Mouse (Mus musculus) lung, postnatal 36 days (tissue): ENCODE data around the gene Lrrc51.
A peak's percentile ranks its signal among the peaks of the same experiment; 100 is the strongest.
"Not testable (repeated sequence)": the region's sequence is repeated elsewhere in the genome, so short reads cannot be mapped to it uniquely, and the experiment has no call there.

ENCODE experiments used
- DNase-seq: peaks from one replicate; pipeline ENCODE4 v3.0.0; 2022; ENCODE audit warnings: mixed read lengths

Lrrc51 gene

DNA sequence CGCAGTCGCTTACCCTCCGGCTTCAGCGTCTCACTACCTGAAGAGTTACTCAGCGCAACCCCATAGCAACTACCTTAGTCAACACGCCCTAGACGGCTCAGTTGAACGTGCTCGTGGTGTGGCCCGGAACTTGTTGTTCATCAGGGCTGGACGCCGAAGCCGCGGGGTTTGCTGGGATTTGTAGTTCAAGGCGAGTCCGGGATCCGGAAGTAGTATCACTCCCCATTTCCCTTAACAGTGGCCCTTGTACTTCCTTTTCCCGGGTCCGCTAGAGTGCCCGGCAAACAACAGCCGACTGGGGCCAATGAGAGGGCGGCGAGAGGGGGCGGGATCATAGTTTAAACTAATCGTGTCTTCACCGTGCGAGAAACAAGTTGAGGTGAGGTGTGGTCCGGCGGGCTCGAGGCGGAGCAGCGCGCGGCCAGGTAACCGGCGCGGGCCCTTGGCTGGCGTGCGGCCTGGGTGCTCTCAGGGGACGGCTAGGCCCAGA is at the start of gene Lrrc51, which contains the start of gene Numa1:
Gene Lrrc51 (minus strand): TSS at position 145 of the 490 bp plus-strand sequence.
Gene Numa1 (plus strand): TSS at position 361 of the 490 bp plus-strand sequence.
- peak; percentile 99 for DNase-seq

DNA sequence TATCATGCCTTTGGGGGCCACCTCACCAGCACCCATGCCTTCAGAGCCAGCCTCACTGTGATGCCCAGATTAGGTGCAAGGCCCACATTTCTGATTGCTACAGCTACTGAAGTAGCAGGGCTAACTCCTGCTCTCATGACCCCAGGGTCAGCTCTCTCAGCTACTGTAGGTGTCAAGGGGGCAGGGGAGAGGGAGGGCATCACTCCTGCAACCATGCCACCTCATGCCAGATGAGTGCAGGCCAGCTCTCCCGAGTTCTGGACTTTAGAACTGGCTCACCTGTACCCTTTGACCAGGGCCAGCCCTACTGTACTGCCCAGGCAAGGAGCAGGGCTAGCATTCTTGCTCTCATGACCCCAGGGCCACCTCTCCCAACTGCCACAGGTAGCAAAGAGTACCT is 49.0 kb upstream of the Lrrc51 start:
- DNase-seq: no peak

DNA sequence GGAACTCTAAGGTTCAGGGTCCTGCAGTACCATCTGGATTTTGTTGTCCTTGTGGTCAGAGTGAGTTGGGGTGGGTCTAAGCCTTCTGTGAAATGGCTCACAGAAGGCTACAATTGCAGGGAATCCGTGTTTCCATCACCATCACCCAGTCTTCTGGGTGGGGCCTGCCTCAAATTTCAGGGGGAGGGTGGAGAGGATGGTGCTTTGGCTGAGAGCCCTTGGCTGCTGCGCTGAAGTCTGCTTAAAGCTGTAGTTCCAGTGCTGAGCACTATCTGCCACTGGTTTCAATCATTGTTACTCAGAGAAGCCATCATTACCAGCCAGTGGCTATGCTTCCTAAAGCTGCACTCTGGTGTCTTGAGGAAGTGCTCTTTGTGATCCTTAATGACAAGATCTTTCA is 40.8 kb upstream of the Lrrc51 start:
- peak; percentile 65 for DNase-seq

DNA sequence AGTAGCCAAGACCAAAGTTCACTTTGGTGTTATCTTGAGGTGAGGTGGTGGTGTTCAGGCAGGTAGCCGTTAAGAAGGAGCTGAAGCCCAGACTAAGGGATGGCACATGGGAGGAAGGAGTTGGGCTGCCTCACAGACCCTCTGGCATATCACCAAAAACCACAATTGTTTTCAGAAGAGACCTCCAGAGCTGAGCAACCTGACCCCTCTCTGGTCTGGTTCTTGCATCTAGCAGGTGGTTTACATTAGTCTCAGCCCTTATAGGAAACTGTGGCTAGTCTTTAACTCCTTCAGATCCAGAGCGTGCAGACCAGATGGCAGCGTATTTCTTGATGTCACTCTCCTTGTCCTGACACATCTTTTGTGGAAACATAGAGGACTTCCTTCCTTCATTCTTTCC is 40.0 kb upstream of the Lrrc51 start:
- DNase-seq: no peak

DNA sequence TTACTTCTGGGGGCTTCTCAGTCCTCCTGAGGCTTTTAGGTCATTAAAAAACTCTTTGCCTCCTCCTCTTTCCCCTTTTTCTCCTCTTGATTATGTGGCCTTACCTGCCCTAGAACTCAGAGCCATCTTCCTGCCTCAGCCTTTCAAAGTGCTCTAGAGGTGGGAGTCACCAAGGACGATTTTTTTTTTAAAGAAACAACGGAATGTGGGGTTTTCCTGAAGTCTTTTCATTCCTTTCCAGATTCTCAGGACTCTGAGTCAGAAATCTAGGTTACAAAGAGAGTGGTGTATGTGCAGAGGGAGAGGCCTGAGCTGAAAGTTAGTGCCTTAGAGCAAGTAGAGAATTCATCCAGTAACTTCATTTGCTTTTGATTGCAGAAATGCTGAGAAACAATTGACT is 38.0 kb upstream of the Lrrc51 start:
- DNase-seq: no peak

DNA sequence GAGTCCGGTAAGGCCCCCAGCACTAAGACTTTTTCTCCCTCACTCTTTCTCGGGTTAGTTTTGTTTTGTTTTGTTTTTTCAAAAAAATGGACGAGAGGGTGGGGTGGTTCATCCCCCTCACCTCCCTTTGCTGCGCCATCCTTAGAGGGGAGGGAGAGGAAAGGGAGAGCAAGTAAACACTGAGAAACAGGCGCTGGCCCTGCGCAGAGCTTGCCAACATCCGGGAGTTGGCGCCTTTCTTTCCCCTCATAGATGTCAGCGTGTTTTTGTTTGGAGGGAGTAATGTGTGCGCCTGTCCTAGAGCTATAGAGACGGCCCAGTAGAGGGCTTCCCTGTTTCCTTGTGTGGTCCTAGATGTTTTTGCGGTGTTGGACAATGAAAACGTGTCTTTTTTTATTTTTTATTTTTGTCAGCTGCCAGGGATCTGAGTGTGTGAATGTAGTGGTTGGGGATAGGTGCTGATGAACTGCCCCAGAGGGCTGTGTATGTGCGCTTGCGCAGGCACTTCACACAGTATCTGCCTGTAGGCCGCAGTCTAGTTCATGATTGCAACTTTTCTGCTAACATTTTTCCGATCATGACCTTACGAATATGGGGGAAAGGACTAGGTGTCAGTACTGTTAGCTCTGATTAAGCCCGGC is 37.2 kb upstream of the Lrrc51 start:
- peak; percentile 90 for DNase-seq

DNA sequence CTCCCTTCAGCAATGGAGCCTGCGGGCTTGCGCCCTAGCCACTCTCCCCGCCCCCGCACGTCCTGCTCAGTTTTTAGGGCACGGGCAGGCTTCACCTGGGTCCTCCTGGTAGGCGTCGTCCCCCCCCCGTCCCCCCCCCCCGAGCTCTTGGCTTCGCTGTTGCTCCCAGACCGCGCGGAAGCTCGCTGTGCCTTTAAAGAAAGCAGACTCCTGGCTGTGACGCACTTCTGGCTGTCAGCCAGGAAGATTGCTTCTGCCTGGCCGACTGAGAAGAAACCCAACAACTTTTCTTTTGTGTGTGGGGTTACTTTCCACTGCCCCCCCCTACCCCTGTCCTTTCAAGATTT is 36.7 kb upstream of the Lrrc51 start:
- peak; percentile 98 for DNase-seq

DNA sequence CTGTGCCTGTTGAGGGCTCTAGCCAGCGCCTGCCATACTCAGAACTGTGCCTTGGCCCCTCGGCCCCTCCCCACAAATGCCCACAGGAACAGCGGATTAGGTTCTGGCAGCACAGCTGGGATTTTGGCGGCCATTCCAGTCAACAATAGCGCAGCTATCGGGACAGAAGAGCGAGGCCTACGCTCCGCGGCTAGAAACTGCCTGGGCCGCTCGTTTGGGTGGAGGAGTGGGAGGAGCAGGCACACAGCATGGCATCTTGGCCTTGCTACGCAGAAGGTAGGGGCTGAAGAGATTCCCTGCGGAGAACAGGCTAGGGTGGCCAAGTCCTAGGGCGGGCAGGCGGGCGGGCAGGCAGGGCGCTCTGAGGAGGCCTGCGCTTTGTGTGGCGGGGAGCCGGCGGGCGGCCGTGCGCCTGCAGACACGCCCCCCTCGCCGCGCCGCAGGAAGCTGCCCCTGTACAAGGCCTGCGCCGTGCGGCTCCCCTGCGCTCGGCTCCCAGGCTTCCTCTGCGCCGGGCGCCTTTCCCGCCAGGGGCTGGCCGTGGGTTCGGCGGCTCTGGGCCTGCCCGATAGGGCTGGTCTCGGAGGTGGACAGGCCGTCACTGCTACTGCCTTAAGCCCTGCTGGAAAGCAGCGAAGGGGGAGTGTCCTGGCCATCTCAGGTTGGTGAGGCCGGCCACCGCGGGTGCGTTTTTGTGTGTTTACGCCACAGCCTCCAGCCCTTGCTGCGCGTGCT is 36.2 kb upstream of the Lrrc51 start:
- DNase-seq: peak; percentile 89

DNA sequence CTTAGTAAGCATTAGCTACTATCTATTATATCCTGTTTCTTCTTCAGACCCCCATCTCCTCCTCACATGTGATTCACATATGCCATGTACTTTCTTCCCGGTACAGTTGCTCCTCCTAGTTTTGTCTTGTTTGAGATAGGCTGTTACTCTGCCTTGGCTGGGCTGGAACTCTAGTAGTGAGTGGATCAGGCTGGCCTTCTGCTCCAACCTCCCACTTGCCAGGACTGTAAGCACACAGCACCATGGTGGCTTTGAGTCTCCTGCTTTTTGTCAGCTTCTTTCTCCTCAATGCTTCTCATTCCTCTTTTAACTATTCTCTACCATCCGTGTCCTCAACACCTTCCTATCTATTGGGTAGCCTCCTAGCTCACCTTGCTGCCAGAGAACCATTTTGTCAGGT is 35.1 kb upstream of the Lrrc51 start:
- no peak for DNase-seq

DNA sequence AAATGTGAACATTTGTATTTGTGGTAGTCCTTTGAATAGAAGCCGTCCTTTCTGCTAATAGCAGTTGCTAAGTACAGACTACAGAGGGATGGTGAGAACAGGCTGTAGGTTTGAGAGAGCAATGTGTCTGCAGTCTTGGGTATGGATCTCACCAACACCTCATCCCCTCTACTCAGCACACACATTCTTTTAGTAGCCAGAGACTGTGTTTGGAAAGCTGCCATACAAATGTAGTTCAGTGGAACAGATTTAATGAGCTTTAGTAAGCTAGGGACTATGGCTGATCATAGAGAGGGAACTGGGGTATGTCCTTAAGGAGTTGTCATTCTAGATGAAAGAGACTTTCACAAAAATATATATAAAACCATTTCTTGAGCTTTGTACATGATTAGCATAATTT is 33.6 kb upstream of the Lrrc51 start:
- no peak for DNase-seq

DNA sequence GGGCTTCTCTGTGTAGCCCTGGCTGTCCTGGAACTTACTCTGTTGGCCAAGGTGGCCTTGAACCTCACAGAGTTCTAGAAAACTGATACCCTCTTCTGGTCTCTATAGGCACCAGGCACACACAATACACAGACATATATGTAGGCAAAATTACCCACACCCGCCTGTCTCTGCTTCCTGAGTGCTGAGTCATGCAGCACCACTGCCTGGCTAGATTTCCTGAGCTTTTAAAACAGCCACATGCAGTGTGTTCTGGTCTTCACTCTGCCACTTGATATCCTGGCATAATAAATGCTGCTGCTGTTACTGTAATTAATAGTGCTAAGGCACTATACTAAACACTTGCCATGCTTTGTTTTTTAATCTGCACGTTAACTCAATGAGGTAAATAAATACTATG is 31.9 kb upstream of the Lrrc51 start:
- DNase-seq: no peak

DNA sequence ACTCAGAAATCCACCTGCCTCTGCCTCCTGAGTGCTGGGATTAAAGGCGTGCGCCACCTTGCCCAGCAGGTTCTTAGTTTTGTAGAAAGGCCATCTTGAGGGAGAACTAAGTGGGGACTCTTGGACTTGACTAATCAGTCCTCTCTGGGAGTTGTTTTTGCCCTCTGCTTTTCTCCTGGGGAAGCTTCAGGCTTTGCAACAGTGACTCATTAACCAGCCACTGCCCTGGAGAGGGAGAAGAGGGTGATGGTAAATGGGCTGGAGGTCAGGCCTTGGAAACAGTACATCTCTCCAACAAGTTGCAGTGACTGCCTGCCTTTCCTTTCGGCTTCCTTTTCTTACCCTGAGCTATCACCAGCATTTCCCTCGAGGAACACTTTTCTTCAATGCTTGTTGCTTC is 30.9 kb upstream of the Lrrc51 start:
- no peak for DNase-seq

DNA sequence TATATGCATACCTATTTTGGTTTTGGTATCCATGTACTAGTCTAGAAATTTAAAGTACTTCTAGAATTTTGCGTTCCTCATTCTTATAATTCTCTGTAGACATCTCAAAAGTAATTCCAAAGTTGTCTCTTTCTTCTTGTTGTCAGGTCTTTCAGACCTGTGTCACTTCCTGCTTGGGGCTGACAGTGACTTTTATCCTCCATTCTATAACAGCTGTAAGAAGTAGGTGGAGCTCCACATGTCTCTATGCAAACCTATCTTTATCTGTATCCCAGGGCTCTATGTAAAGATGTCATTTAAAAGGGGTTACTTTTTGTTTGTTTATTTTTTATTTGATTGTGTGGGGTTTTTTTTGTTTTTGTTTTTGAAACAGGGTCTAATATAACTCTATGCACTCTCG is 29.9 kb upstream of the Lrrc51 start:
- DNase-seq: no peak

DNA sequence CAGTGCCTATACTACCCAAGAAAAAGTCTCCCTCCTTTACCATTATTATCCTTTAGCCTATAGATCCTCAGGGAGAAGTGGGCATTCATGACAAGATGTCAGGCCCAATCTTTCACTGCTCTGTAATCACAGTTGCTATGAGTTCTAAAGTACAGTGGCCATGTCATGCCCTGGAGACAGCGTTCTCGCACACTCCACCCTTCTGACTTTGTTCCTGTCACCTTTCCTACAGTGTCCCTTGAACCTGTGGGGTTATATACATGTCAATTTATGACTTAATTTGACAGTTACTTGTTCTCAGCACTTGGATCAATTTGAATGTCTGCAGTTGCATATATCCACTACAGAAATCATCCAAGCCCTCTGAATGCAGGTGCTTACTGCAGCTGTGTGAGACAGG is 29.1 kb upstream of the Lrrc51 start:
- DNase-seq: no peak

DNA sequence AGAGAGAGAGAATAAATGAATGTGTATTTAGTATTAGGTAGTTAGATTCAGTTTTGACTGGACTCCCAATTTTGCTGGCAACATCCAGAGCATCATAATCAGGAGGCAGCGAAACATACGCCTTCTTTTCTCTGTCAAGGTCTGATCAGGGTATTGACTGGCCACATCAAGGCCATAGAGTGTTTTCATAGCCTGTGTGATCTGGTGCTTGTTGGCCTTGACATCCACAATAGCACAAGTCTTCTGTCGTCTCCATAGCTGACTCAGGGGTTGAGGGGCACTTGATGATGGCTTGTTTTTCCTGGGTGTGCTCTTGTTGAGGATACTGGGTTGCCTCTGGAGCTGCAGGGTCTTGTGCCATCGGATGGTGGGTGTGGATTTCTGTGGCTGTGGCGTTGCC is 23.2 kb upstream of the Lrrc51 start:
- DNase-seq: no peak

DNA sequence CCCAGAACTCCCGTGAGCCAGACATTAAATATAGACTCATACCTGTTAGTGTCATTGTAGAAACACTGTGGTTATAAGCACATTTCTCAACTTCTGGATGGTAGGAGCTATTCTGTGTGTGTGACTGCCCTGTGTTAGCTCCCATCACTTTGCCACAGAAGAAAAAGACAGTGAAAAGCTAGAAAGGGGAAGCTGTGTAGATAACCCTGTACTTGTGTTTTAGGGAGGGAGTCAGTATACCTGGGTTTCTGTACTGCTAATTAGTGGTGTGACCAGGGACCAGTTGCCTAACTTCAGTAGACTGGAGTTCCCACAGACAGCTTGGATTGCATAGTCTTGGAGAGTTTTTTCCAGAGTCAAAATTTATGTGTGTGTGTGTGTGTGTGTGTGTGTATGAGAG is 22.8 kb upstream of the Lrrc51 start:
- DNase-seq: no peak

DNA sequence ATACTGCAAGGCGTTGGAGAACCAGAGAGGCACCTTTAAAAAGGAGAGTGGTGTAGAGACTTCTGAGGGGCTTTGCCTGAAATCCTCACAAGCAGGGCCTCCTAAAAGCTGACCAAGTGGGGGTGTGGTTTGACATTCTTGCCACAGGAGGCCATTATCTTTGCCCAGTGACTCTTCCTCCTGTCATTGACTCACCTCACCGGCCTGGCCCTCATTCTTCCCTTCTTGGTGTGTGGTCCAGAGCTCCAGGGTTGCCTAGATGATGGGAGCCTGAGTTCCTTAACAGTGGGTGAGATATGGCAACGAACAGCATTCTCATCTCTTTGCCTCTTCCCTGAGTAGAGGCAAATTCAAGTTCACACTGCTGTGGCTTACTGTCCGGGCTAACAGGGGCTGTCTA is 22.2 kb upstream of the Lrrc51 start:
- no peak for DNase-seq

DNA sequence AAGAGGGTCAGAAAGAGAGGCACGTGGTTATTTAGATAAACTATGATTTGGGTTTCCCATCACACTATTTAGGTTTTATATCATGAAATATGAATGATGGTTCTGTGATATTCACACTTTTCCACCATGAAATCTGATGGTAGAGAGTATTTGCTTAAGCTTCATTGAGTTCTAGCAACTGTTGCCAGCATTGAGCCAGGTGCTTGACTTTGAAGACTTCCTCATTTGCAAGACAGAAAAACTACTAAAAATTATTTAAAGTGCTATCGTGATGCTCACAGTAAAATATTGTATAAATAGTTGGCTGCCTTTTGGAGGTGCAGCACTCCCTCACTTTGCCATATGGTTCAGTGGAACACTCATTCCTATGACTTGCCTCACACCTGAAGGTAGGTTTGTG is 21.6 kb upstream of the Lrrc51 start:
- no peak for DNase-seq

DNA sequence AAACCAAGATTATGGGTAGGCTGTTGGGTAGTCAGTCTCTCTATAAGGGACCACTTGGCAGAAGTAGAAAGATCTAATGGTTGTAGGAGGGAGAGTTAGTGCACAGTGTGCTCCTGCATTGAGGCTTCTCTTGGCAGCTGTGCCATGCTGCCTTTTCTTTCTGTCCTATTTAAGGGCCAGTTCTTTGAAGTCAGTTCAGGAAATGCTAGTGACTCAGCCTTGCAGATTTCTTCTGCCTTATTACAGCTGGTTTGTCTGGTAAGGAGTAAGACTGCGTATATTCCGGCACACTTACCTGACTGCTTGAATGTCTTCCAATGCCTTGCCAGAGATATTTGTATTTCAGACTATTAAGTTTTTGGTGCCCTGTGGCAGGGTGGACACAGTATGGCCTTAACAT is 20.5 kb upstream of the Lrrc51 start:
- DNase-seq: no peak

DNA sequence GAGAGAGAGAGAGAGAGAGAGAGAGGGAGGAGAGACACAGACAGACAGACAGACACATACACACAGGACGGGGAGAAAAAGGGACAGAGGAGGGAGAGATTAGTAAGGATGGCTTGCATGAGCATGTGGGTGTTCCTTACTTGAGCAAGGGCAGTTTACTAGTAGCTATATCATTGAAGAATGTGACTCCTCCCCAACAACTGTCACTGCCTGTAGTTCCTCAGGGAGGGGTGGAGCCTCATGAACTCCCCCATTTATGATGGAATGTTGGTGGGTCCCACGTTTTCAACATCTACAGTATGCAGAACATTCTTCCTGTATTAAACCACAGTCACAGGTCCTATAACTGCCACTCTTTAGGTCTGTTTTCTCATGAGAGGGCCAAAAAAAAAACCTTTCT is 18.4 kb upstream of the Lrrc51 start:
- no peak for DNase-seq

DNA sequence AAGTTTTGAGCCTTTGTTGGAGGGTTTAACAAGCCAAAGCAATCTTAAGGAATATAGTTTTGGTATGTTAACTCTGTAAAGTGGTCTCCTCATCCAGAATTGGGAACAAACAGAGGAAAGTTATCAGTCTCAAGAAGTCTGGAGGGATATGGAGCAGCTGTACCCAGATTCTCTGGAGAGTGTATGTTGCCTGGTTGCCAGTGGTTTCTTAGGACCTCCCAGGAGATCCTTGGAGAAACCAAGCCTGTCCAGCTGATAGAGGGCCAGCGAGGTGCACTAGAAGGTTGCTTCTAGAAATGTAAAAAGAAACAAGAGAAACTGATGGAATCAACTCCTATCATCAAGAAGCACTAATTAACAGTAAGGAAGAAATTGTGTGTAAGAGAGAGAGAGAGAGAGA is 18.0 kb upstream of the Lrrc51 start:
- no peak for DNase-seq

DNA sequence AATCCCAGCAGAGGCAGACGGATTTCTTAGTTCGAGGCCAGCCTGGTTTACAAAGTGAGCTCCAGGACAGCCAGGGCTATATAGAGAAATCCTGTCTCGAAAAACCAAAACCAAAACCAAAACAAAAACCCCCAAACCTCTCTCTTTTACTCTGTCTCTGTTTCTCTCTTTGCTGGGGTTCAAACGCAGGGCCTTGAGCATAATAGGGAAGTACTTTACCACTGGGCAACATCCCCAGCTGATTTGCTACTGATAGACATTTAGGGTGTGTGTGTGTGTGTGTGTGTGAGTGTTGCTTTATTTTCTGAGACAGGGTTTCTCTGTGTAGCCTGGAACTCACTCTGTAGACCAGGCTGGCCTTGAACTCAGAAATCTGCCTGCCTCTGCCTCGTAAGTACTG is 15.3 kb upstream of the Lrrc51 start:
- not testable (repeated sequence) for DNase-seq

DNA sequence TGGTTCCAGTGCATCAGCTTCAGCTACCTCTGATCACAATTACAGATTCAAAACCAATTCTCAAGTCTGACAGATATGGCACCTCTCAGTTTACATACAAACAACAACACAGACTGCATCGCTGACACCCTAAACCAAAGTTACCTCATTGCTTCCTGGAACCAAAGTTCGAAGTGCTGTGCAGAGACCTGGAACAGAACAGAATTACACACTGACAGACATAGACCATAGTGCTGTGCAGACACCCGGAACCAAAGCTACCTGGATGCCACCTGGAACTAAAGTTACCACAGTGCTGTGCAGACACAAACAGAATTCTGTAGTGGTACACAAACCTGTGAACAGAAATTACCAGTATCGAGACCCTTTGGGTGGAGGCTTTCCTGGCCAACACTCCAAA is 6.1 kb upstream of the Lrrc51 start:
- no peak for DNase-seq

DNA sequence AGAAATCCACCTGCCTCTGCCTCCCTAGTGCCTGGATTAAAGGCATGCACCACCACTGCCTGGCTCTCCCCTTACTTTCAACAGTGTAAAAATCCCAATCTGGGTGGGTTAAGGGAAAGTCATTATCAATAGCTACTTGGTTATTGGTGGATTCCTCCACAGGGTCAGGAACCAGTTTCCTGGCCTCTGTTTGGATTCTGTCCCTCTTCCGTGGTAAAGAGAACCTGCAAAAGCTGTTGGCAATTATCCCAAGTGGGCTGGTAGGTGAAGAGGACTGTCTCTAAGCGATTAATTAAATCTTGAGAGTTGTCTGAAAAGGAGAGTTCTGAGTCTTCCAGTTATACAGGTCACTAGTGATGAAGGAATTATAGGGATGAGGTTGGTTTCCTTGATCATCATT is 4.7 kb upstream of the Lrrc51 start:
- DNase-seq: no peak

DNA sequence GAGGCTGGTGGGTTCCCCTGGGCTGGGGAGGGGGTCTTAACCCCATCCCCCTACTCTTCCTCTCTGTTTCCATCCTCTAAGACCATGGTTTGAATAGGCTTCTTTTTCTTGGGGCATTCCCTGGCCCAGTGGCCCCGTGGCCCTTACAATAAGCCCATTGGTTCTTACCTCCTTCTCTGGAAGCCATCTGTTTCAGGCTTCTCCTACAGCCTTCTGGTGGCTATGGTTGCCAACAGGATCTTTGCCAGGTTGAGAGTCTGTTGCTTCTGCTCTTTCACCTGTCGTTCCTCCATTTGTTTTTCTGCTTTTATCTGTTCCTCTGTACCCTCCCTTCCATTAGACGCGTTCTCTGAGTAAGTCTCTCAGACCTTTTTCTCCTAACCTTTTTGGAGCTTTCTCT is 3.9 kb upstream of the Lrrc51 start:
- DNase-seq: no peak
